Mouse (Mus musculus) stomach, embryonic 14.5 days (tissue): ENCODE data around the gene Cyp2c29. TPM values are rescaled to one million over a fixed set of nuclear protein-coding genes. Genes with fewer than 3 reads are reported as not detected.
"Not testable (repeated sequence)": the region's sequence is repeated elsewhere in the genome, so short reads cannot be mapped to it uniquely, and the experiment has no call there.

ENCODE experiments used
- ATAC-seq: fragments of 200-750 bp; cut with Nextera tagmentation; 2 replicates; pipeline ENCODE4 v1.8.0; 2017; ENCODE audit warnings: low read depth, moderate TSS enrichment; ENCODE audit not compliant: insufficient number of reproducible peaks, insufficient read depth, low FRiP score
- H3K27ac ChIP-seq: fragments of 300-500 bp; sonication (generic); 2 replicates; pipeline ENCODE4 v1.5.1; 2014; ENCODE audit warnings: mild to moderate bottlenecking, low read length, moderate library complexity, mixed read lengths
- H3K27me3 ChIP-seq: fragments of 300-500 bp; sonication (generic); 2 replicates; pipeline ENCODE4 v1.6.1; 2014; ENCODE audit warnings: low read length, control low read depth, mixed read lengths; ENCODE audit not compliant: control insufficient read depth, insufficient read depth
- H3K36me3 ChIP-seq: fragments of 300-500 bp; sonication (generic); 2 replicates; pipeline ENCODE4 v1.6.1; 2014; ENCODE audit warnings: mild to moderate bottlenecking, control low read depth, low read length, moderate library complexity, mixed read lengths; ENCODE audit not compliant: control insufficient read depth, insufficient read depth
- H3K4me1 ChIP-seq: fragments of 300-500 bp; sonication (generic); 2 replicates; pipeline ENCODE4 v1.6.1; 2014; ENCODE audit warnings: low read length, control low read depth, mixed read lengths; ENCODE audit not compliant: control insufficient read depth, insufficient read depth
- H3K4me2 ChIP-seq: fragments of 300-500 bp; sonication (generic); replicated peaks from 2 replicates; pipeline ENCODE4 v1.6.1; 2014; ENCODE audit warnings: low read depth, low read length, control low read depth
- H3K4me3 ChIP-seq: fragments of 300-500 bp; sonication (generic); 2 replicates; pipeline ENCODE4 v1.5.1; 2014; ENCODE audit warnings: low read depth, low read length, control low read depth
- H3K9ac ChIP-seq: fragments of 300-500 bp; sonication (generic); replicated peaks from 2 replicates; pipeline ENCODE4 v1.6.1; 2014; ENCODE audit warnings: low read depth, mild to moderate bottlenecking, control low read depth, low read length, moderate library complexity, mixed read lengths
- H3K9me3 ChIP-seq: fragments of 300-500 bp; sonication (generic); 2 replicates; pipeline ENCODE4 v1.6.1; 2016; ENCODE audit warnings: low read depth, low read length, control low read depth; ENCODE audit not compliant: control insufficient read depth
- WGBS: fragments of 180-500 bp; shearing (Covaris S2); extraction: QIAGEN DNeasy Blood & Tissue Kit; methylation state at CpG from one replicate; pipeline ENCODE4 v1.1.7; 2014; 5-methylcytosine and 5-hydroxymethylcytosine counted together
- polyA plus RNA-seq: library from polyadenylated mRNA; unstranded; fragments of >200 nt; fragmentation: Nextera tagmentation; extraction: Ambion mirVana; gene quantifications from 2 replicates; pipeline ENCODE4 v1.2.1, GENCODE M21; 2014

The Cyp2c29 gene
- not detected in 2 replicates for polyA plus RNA-seq

DNA sequence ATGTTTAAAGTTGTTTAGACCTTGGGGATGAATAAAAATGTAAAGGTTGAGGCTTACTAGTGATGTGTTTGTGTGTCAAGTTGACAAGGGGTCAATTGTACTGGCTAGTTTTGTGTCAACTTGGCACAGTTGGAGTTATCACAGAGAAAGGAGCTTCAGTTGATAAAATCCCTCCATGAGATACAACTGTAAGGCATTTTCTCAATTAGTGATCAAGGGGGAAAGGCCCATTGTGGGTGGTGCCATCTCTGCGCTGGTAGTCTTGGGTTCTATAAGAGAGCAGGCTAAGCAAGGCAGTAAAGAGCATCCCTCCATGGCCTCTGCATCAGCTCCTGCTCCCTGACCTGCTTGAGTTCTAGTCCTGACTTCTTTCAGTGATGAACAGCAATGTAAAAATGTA is at the start of gene Cyp2c29:
Gene Cyp2c29 (plus strand): TSS at position 301 of the 400 bp plus-strand sequence.
- not testable (repeated sequence) for H3K4me2 ChIP-seq, H3K27me3 ChIP-seq, H3K9me3 ChIP-seq, H3K27ac ChIP-seq, H3K4me3 ChIP-seq, H3K9ac ChIP-seq, H3K4me1 ChIP-seq, ATAC-seq, H3K36me3 ChIP-seq
- no CpG with 5 or more reads among the region's 1 CpGs for WGBS

DNA sequence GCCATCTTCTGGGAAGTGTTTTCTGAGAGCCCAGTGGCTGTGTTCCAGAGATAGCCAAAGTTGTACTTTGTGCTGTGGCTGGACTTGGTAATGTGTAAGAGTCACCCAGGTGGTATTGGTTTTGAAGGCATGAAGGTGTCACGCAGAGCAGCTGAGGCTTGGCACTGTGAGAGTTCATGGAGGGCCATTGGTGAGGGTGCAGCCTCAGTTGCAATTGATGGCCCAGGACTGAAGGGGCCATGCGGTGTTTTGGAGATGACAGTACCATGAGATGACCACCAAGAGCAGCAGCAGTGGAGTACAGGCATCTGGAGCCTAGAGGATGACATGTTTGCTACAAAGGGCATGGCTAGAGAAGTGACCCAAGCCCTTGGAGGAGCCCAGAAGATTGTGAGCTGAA is 2.2 kb upstream of the Cyp2c29 start:
- H3K27ac ChIP-seq, H3K4me1 ChIP-seq, H3K36me3 ChIP-seq, H3K9me3 ChIP-seq, ATAC-seq, H3K9ac ChIP-seq, H3K4me2 ChIP-seq, H3K27me3 ChIP-seq, H3K4me3 ChIP-seq: not testable (repeated sequence)
- WGBS, result 57% methylated on average over 2 of the region's 2 CpGs

DNA sequence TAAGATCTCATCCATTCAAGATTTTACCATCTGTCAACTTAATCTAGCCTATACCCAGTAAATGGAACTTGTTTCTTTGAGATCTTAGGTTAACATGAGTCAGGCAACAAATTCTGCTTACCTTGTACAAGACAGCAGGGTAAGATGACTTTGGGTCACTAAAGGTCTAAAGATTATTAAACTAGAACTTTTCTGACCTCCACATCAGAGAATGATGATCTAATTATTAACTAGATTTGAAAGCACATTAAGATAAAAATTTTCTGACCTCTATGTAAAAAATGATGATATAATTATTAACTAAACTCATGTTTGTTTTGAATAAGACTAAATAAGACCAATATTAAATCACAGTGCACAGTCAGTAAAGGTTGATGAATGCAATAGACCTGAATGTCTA is 13.6 kb downstream of the Cyp2c29 start:
- Histone ChIP-seq H3K27me3 (no peaks in the 10 kb centered on the region), H3K36me3 (no peaks in the 10 kb centered on the region), H3K4me2 (no peak overlapping the region), H3K9ac (no peak overlapping the region), H3K4me1 (no peaks in the 10 kb centered on the region), H3K4me3 (no peak overlapping the region), H3K9me3 (no peaks in the 10 kb centered on the region), H3K27ac (no peak overlapping the region)
- ATAC-seq, result no peak

DNA sequence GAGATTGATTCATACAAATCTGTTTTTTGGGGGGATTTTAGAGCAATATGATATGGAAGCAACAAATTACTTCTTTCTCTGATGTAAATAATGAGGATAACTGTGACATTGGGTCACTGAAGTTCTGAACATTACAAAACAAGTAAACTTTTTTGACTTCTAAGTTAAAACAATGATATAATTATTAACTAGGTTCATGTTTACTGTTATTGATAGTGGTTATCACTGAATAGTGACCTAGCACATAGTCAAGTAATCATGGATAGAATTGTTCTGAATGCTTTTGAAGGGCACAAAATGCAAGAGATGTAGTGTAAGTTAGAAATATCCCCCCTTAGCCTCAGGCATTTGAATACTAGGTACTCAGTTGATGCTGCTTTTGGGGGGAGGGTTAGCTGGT is 16.4 kb downstream of the Cyp2c29 start:
- no peaks in the 10 kb centered on the region for H3K9me3 ChIP-seq
- H3K9ac ChIP-seq, result no peak overlapping the region
- H3K27ac ChIP-seq, result no peak overlapping the region
- H3K4me3 ChIP-seq, result no peak overlapping the region
- H3K36me3 ChIP-seq, result no peaks in the 10 kb centered on the region
- H3K4me1 ChIP-seq, result no peaks in the 10 kb centered on the region
- no peak for ATAC-seq
- H3K27me3 ChIP-seq, result no peaks in the 10 kb centered on the region
- no peak overlapping the region for H3K4me2 ChIP-seq

DNA sequence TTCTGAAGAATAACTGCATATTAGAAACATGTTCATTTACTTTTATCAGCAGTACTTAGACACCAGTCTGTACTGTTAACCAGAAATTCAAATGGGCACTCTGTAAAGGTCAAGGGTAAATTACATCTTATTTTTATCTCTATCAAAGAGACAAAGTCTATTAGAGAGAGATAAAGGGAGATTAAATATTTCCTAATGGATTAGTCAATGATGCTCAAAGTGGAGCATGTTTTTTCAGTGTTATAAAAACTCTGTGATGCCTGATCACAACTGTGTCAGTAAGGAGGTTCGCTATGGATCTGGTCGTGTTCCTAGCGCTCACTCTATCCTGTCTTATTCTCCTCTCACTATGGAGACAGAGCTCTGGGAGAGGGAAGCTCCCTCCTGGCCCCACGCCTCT is 17.6 kb downstream of the Cyp2c29 start:
- H3K36me3 ChIP-seq, result no peaks in the 10 kb centered on the region
- H3K9ac ChIP-seq, result no peak overlapping the region
- no peak overlapping the region for H3K4me2 ChIP-seq
- no peaks in the 10 kb centered on the region for H3K27me3 ChIP-seq
- no peaks in the 10 kb centered on the region for H3K9me3 ChIP-seq
- ATAC-seq, result no peak
- no peak overlapping the region for H3K27ac ChIP-seq
- H3K4me3 ChIP-seq, result no peak overlapping the region
- H3K4me1 ChIP-seq, result no peaks in the 10 kb centered on the region
- WGBS, result 83% methylated on average over 4 of the region's 4 CpGs

DNA sequence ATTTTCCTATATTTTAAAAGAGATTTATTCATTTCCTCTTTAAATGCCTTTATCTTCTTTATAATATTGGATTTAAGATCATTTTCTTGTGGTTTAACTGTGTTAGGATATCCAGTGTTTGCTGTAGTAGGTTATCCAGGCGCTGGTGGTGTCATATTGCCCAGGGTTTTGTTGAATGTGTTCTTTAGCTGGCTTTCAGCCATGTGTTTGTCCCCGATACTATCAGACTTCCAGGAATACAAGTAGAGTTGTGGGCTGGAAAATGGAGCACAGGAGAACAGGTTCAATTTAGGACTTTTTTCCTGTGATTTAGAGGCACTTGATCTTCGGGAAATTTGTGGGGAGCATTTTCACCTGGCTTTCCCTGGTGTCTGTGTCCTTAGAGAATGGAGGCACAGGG is 19.8 kb downstream of the Cyp2c29 start:
- WGBS, result 68% methylated on average over 3 of the region's 3 CpGs

More for the DNA sequence above, 19.8 kb downstream of the Cyp2c29 start:
- Histone ChIP-seq H3K9me3 (no peaks in the 10 kb centered on the region), H3K4me2 (no peak overlapping the region), H3K4me1 (no peaks in the 10 kb centered on the region), H3K4me3 (no peak overlapping the region), H3K27ac (no peak overlapping the region), H3K9ac (no peak overlapping the region), H3K36me3 (no peaks in the 10 kb centered on the region), H3K27me3 (no peaks in the 10 kb centered on the region)
- no peak for ATAC-seq

Other genes starting within 250 kb of the Cyp2c29 start
- 3.4 and 4.1 TPM in 2 replicates for gene Cyp2c65, start 208.4 kb upstream of the Cyp2c29 start, polyA plus RNA-seq
- gene Cyp2c66, start 155.5 kb upstream of the Cyp2c29 start, polyA plus RNA-seq, result not detected in 2 replicates
- gene Cyp2c38, start 193.7 kb downstream of the Cyp2c29 start, polyA plus RNA-seq, result not detected in 2 replicates
- not detected in 2 replicates for gene Cyp2c39, start 241.5 kb downstream of the Cyp2c29 start, polyA plus RNA-seq